Mouse (Mus musculus): ENCODE results near the gene Flvcr2. TPM values are rescaled to one million over a fixed set of nuclear protein-coding genes. Genes with fewer than 3 reads are reported as not detected.

Gene Flvcr2
- polyA plus RNA-seq, 2 experiments: 2.7 to 3.6 TPM

GRCm38 (mm10) chr12:85795551-85795950, 49.2 kb downstream of the Flvcr2 start:
- Histone ChIP-seq H3K4me3 (ENCODE audit: insufficient read depth in 1 of 2, low read depth in 2 of 2, low read length in 2 of 2) (no peak overlapping the region), H3K9ac (replicated peaks) (no peak overlapping the region), H3K9me3 (ENCODE audit: control insufficient read depth, low read length) (no peaks in the 10 kb centered on the region), H3K27me3 (ENCODE audit: control insufficient read depth, insufficient read depth, low read length) (no peaks in the 10 kb centered on the region), H3K36me3 (replicated peaks; ENCODE audit: control insufficient read depth, insufficient read depth, low read depth) (no peaks in the 10 kb centered on the region), H3K4me2 (ENCODE audit: low read depth) (no peak overlapping the region), H3K4me1 (replicated peaks; ENCODE audit: control insufficient read depth in 2 of 2, insufficient read depth in 2 of 2, low read length in 1 of 2) (no peaks in the 10 kb centered on the region), H3K27ac (no peak overlapping the region)
- TF ChIP-seq EP300 (IDR thresholded peaks at IDR 0.05; ENCODE audit: low read depth) (no peak), CTCF (IDR thresholded peaks at IDR 0.05; ENCODE audit: low read depth) (no peak)
- DNase-seq (ENCODE audit: low read depth in 3 of 3, low spot score in 3 of 3): no peak
- ATAC-seq (ENCODE audit: insufficient read depth): no peak
- 47% methylated on average over 1 of the region's 1 CpGs for WGBS (ENCODE audit: insufficient replicate concordance)

DNA sequence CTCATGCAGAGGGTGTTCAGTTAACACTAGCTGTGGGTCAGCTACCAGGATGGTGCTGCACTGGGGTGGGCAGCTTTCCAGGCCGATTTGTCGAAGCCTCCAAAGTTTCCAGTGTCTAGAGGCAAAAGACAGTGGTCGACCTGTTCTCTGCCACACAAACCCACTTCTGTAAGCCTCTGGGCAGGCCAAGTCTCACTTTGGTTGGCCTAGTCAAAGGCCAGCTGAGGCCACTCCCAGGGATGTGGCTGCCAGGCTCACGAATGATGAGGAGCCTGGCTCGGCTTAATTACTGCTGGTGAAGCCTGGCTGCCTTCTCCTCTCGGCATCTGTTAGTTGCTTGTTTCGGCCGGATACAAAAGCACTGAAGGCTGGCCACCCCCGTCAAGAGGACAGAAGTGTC, 53.7 kb downstream of the Flvcr2 start:
- Histone ChIP-seq H3K9me3 (ENCODE audit: control insufficient read depth, low read length) (no peaks in the 10 kb centered on the region), H3K4me1 (replicated peaks; ENCODE audit: control insufficient read depth in 2 of 2, insufficient read depth in 2 of 2, low read length in 1 of 2) (no peaks in the 10 kb centered on the region), H3K36me3 (replicated peaks; ENCODE audit: control insufficient read depth, insufficient read depth, low read depth) (no peaks in the 10 kb centered on the region), H3K4me2 (ENCODE audit: low read depth) (no peak overlapping the region), H3K9ac (replicated peaks) (no peak overlapping the region), H3K27me3 (ENCODE audit: control insufficient read depth, insufficient read depth, low read length) (no peaks in the 10 kb centered on the region), H3K27ac (no peak overlapping the region), H3K4me3 (ENCODE audit: insufficient read depth in 1 of 2, low read depth in 2 of 2, low read length in 2 of 2) (no peak overlapping the region)
- no peak for DNase-seq (ENCODE audit: low read depth in 3 of 3, low spot score in 3 of 3)
- WGBS (ENCODE audit: insufficient replicate concordance): 63% methylated on average over 9 of the region's 9 CpGs
- TF ChIP-seq CTCF (IDR thresholded peaks at IDR 0.05; ENCODE audit: low read depth): no peak
- no peak for TF ChIP-seq EP300 (IDR thresholded peaks at IDR 0.05; ENCODE audit: low read depth)
- no peak for ATAC-seq (ENCODE audit: insufficient read depth)

GRCm38 (mm10) chr12:85809726-85810125, 63.4 kb downstream of the Flvcr2 start:
- no peak overlapping the region for H3K27ac ChIP-seq
- H3K9ac ChIP-seq (replicated peaks): no peak overlapping the region
- H3K4me1 ChIP-seq (replicated peaks; ENCODE audit: control insufficient read depth in 2 of 2, insufficient read depth in 2 of 2, low read length in 1 of 2): 0 out of 4 replicates have a peak, but pooled peaks cover 0 to 2% of the 10 kb centered on the region in 2 experiments
- WGBS (ENCODE audit: insufficient replicate concordance): 46% methylated on average over 6 of the region's 6 CpGs
- DNase-seq (ENCODE audit: low read depth in 3 of 3, low spot score in 3 of 3) (no peak), ATAC-seq (ENCODE audit: insufficient read depth) (no peak)
- no peaks in the 10 kb centered on the region for H3K27me3 ChIP-seq (ENCODE audit: control insufficient read depth, insufficient read depth, low read length)
- TF ChIP-seq EP300 (IDR thresholded peaks at IDR 0.05; ENCODE audit: low read depth): no peak
- no peak for TF ChIP-seq CTCF (IDR thresholded peaks at IDR 0.05; ENCODE audit: low read depth)
- H3K9me3 ChIP-seq (ENCODE audit: control insufficient read depth, low read length): no peaks in the 10 kb centered on the region
- H3K4me2 ChIP-seq (ENCODE audit: low read depth): no peak overlapping the region
- H3K36me3 ChIP-seq (replicated peaks; ENCODE audit: control insufficient read depth, insufficient read depth, low read depth): no peaks in the 10 kb centered on the region; the same call in none of the 2 replicates
- no peak overlapping the region for H3K4me3 ChIP-seq (ENCODE audit: insufficient read depth in 1 of 2, low read depth in 2 of 2, low read length in 2 of 2)

- DNase-seq (ENCODE audit: low read depth in 3 of 3, low spot score in 3 of 3): no peak
- 0 out of 4 replicates have a peak, but pooled peaks cover 0 to 2% of the 10 kb centered on the region in 2 experiments for H3K4me1 ChIP-seq (replicated peaks; ENCODE audit: control insufficient read depth in 2 of 2, insufficient read depth in 2 of 2, low read length in 1 of 2)
- H3K27ac ChIP-seq: no peak overlapping the region
- no peak overlapping the region for H3K4me2 ChIP-seq (ENCODE audit: low read depth)
- H3K27me3 ChIP-seq (ENCODE audit: control insufficient read depth, insufficient read depth, low read length): no peaks in the 10 kb centered on the region
- no peak for TF ChIP-seq EP300 (IDR thresholded peaks at IDR 0.05; ENCODE audit: low read depth)
- no peak for TF ChIP-seq CTCF (IDR thresholded peaks at IDR 0.05; ENCODE audit: low read depth)
- no peak for ATAC-seq (ENCODE audit: insufficient read depth)
- peaks cover 4% of the 10 kb centered on the region for H3K36me3 ChIP-seq (replicated peaks; ENCODE audit: control insufficient read depth, insufficient read depth, low read depth)
- H3K9me3 ChIP-seq (ENCODE audit: control insufficient read depth, low read length): no peaks in the 10 kb centered on the region
- no peak overlapping the region for H3K9ac ChIP-seq (replicated peaks)
- H3K4me3 ChIP-seq (ENCODE audit: insufficient read depth in 1 of 2, low read depth in 2 of 2, low read length in 2 of 2): no peak overlapping the region
Measured at GRCm38 (mm10) chr12:85810959-85811358, 64.6 kb downstream of the Flvcr2 start.

DNA sequence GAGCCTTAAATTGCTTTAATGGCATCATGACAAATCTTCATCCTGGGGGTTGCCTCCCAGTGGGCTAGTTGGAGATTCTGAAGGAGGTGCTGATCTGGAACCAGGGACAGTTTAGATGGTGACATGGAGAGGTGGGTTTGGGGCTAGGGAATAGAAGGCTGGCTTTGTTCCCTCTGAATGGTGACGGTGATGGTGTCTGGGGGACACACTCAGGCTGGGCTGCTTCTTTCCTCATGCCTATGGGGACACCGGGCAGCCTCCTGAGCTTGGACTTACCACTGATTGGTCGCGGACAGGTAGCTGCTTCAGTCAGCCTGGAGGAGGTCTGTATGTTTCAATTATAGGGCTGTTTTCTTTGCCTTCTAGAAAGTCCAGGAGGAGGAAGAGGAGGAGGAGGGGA, 65.3 kb downstream of the Flvcr2 start:
- 83% methylated on average over 4 of the region's 4 CpGs for WGBS (ENCODE audit: insufficient replicate concordance)

More for the DNA sequence above, 65.3 kb downstream of the Flvcr2 start:
- Histone ChIP-seq H3K9me3 (ENCODE audit: control insufficient read depth, low read length) (no peaks in the 10 kb centered on the region), H3K27ac (no peak overlapping the region), H3K4me2 (ENCODE audit: low read depth) (no peak overlapping the region), H3K36me3 (replicated peaks; ENCODE audit: control insufficient read depth, insufficient read depth, low read depth) (peaks cover 9% of the 10 kb centered on the region), H3K9ac (replicated peaks) (no peak overlapping the region), H3K4me3 (ENCODE audit: insufficient read depth in 1 of 2, low read depth in 2 of 2, low read length in 2 of 2) (no peak overlapping the region), H3K27me3 (ENCODE audit: control insufficient read depth, insufficient read depth, low read length) (no peaks in the 10 kb centered on the region), H3K4me1 (replicated peaks; ENCODE audit: control insufficient read depth in 2 of 2, insufficient read depth in 2 of 2, low read length in 1 of 2) (0 out of 4 replicates have a peak, but pooled peaks cover 0 to 2% of the 10 kb centered on the region in 2 experiments)
- ATAC-seq (ENCODE audit: insufficient read depth) (no peak), DNase-seq (ENCODE audit: low read depth in 3 of 3, low spot score in 3 of 3) (no peak)
- TF ChIP-seq EP300 (IDR thresholded peaks at IDR 0.05; ENCODE audit: low read depth) (no peak), CTCF (IDR thresholded peaks at IDR 0.05; ENCODE audit: low read depth) (no peak)

All from liver, embryonic 14.5 days (tissue).